Mouse (Mus musculus) testis, adult 2 months (tissue): ENCODE measurements around the gene Slirp.

Experiments used
- CTCF ChIP-seq: fragments of 200-500 bp; IDR thresholded peaks from 2 replicates; pipeline ENCODE4 v1.5.1; 2012; ENCODE audit warnings: low read depth, mild to moderate bottlenecking, inconsistent platforms, low read length, moderate library complexity; ENCODE audit not compliant: control insufficient read depth, insufficient read depth, insufficient replicate concordance
- POLR2A ChIP-seq: fragments of 200-500 bp; IDR thresholded peaks from 2 replicates; pipeline ENCODE4 v1.6.1; 2012; ENCODE audit warnings: low read depth, mild to moderate bottlenecking, inconsistent platforms, low read length, moderate library complexity; ENCODE audit not compliant: control insufficient read depth

DNA sequence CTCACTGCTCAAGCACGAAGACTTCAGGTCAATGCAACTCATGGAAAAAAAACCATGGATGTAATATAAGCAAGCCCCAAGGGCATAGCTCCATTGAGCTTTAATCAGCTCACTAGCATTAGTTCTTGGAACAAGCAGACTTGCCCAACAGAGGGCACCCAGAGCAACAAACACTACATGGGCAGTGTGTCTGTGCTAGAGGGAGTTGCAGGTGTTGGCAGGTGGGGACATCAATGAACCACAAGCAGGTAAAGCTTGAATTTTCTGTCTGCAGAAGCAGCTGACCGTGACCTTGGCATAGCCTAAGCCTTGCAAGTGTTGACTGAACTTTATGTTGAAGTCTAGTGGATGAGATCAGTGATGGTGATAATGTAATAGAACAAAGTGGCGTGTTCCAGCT is 31.1 kb downstream of the Slirp start:
- TF ChIP-seq POLR2A (no peak), CTCF (no peak)
